Mouse (Mus musculus) embryonic facial prominence, embryonic 15.5 days (tissue): ENCODE results near the gene Hirip3. TPM values are rescaled to one million over a fixed set of nuclear protein-coding genes. Genes with fewer than 3 reads are reported as not detected.
A peak's percentile ranks its signal among the peaks of the same experiment; 100 is the strongest.

Experiments used
- ATAC-seq: fragments of 200-750 bp; cut with Nextera tagmentation; 2 replicates; pipeline ENCODE4 v1.8.0; 2017; ENCODE audit warnings: low read depth, moderate TSS enrichment; ENCODE audit not compliant: insufficient number of reproducible peaks, low FRiP score, low TSS enrichment
- H3K27ac ChIP-seq: fragments of 300-500 bp; sonication (generic); replicated peaks from 2 replicates; pipeline ENCODE4 v1.5.1; 2015; ENCODE audit warnings: mild to moderate bottlenecking, inconsistent platforms
- H3K27me3 ChIP-seq: fragments of 300-500 bp; sonication (generic); 2 replicates; pipeline ENCODE4 v1.6.1; 2015; ENCODE audit warnings: inconsistent platforms
- H3K36me3 ChIP-seq: fragments of 300-500 bp; sonication (generic); 2 replicates; pipeline ENCODE4 v1.6.1; 2015; ENCODE audit warnings: mild to moderate bottlenecking, inconsistent platforms
- H3K4me1 ChIP-seq: fragments of 300-500 bp; sonication (generic); 2 replicates; pipeline ENCODE4 v1.6.1; 2015; ENCODE audit warnings: inconsistent platforms
- H3K4me2 ChIP-seq: fragments of 300-500 bp; sonication (generic); replicated peaks from 2 replicates; pipeline ENCODE4 v1.6.1; 2015; ENCODE audit warnings: mild to moderate bottlenecking, inconsistent platforms
- H3K4me3 ChIP-seq: fragments of 300-500 bp; sonication (generic); replicated peaks from 2 replicates; pipeline ENCODE4 v1.5.1; 2015; ENCODE audit warnings: mild to moderate bottlenecking, inconsistent platforms
- H3K9ac ChIP-seq: fragments of 300-500 bp; sonication (generic); 2 replicates; pipeline ENCODE4 v1.6.1; 2015; ENCODE audit warnings: inconsistent platforms
- H3K9me3 ChIP-seq: fragments of 300-500 bp; sonication (generic); replicated peaks from 2 replicates; pipeline ENCODE4 v1.6.1; 2016; ENCODE audit warnings: inconsistent platforms
- WGBS: fragments of 180-500 bp; shearing (Covaris S2); methylation state at CpG from one replicate; pipeline ENCODE4 v1.1.7; 2015; 5-methylcytosine and 5-hydroxymethylcytosine counted together
- polyA plus RNA-seq: library from polyadenylated mRNA; unstranded; fragments of >200 nt; fragmentation: Nextera tagmentation; extraction: Ambion mirVana; gene quantifications from 2 replicates; pipeline ENCODE4 v1.2.1, GENCODE M21; 2015

Gene Hirip3
- polyA plus RNA-seq, 1 experiment from 2014 or later: 26.8 TPM

- H3K9me3 ChIP-seq: no peaks in the 10 kb centered on the region
- no peak within 1 kb of the TSS for H3K9ac ChIP-seq
- H3K27ac ChIP-seq: no peak within 1 kb of the TSS
- H3K4me1 ChIP-seq: peaks cover 5% of the 10 kb centered on the region; the same call in 1 of the 2 replicates
- H3K4me3 ChIP-seq: peak within 1 kb of the TSS; percentile 24
- peak within 1 kb of the TSS; percentile 40 for H3K4me2 ChIP-seq
- H3K27me3 ChIP-seq: peaks cover 5% of the 10 kb centered on the region; the same call in 1 of the 2 replicates
- 55% methylated on average over 5 of the region's 5 CpGs for WGBS
- H3K36me3 ChIP-seq: no peaks in the 10 kb centered on the region
- ATAC-seq: no peak
Measured at GRCm38 (mm10) chr7:126831539-126831938, 30.2 kb upstream of the Hirip3 start, which contains the start of gene 4930451I11Rik. Gene 4930451I11Rik (minus strand): TSS chr7:126831639.

DNA sequence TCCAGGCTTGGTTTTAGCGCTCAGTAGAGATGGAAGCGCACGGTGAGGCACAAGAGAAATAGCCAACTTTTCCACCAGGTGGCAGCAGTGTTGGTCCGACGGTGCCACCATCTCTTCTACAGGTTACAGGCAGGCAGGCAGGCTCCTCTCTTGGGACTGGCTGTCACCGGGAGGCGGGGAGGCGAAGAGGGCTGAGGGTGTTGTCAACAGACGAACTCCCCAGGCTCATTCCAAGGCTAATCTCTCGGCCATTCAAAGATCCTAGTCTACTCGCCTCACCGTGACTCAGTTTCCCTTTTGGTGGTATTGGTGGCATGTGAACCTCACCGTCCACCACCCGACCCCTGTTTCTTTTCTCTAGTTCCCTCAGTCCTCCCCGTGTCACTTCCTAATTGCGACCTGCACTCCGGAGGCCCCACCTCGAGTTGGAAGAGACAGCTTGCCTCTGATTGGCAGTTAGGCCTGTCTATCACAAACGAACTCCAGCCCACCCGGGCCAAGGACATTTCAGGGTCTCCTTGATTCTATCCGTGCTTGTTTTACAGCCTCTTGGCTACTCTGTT is 29.7 kb upstream of the Hirip3 start:
- peak; percentile 68 for ATAC-seq
- H3K9me3 ChIP-seq: no peaks in the 10 kb centered on the region
- 1% methylated on average over 21 of the region's 21 CpGs for WGBS

DNA sequence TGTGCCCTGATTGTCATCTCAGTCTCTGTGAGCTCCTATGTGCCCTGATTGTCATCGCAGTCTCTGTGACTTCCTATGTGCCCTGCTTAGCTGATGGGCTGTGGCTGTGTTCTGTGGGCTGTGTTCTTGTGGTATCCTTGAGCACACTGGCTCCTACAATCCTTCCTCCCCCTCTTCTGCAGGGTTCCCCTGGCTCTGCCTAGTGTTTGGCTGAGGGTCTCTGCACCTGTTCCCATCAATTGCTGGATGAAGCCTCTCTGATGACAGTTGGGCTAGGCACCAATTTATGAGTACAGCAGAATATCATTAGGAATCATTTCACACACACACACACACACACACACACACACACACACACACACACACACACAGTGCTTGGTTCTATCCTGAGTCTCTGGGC is 28.5 kb upstream of the Hirip3 start:
- Histone ChIP-seq H3K27me3 (peaks cover 5% of the 10 kb centered on the region; the same call in 1 of the 2 replicates), H3K27ac (no peak overlapping the region), H3K4me2 (no peak overlapping the region), H3K9ac (no peak overlapping the region), H3K36me3 (no peaks in the 10 kb centered on the region), H3K4me1 (peaks cover 5% of the 10 kb centered on the region; the same call in 1 of the 2 replicates), H3K4me3 (no peak overlapping the region), H3K9me3 (no peaks in the 10 kb centered on the region)
- ATAC-seq: no peak
- WGBS: 93% methylated on average over 1 of the region's 1 CpGs

More for the DNA sequence above, 29.7 kb upstream of the Hirip3 start:
- peak overlapping the region; percentile 24 for H3K4me3 ChIP-seq
- H3K4me1 ChIP-seq: peaks cover 5% of the 10 kb centered on the region; the same call in 1 of the 2 replicates
- no peak overlapping the region for H3K9ac ChIP-seq
- H3K4me2 ChIP-seq: peak overlapping the region; percentile 40
- H3K27ac ChIP-seq: no peak overlapping the region
- peaks cover 5% of the 10 kb centered on the region; the same call in 1 of the 2 replicates for H3K27me3 ChIP-seq
- H3K36me3 ChIP-seq: no peaks in the 10 kb centered on the region

DNA sequence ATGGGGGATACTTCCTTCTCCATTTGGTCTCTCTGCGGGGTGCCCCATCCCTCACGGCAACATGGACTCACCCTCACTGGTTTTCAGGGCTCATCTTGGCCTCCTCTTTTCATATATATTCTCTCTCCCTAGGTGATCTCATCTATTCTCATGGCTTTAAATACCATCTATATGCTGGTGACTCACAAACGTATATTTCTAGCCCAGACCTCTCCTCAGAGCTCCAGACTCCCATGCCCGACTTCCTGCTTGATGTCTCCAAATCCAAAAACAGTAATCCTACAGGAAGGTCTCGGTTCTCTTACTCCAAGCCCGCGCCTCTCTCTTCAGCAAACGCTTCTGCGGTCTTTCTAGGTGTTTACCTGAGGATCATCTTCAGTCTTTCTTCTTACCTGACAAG is 18.5 kb upstream of the Hirip3 start:
- H3K27ac ChIP-seq: no peak overlapping the region
- H3K4me2 ChIP-seq: no peak overlapping the region
- 78% methylated on average over 9 of the region's 9 CpGs for WGBS
- H3K4me1 ChIP-seq: peaks cover 12% of the 10 kb centered on the region
- H3K9ac ChIP-seq: no peak overlapping the region
- H3K9me3 ChIP-seq: no peaks in the 10 kb centered on the region
- H3K36me3 ChIP-seq: no peaks in the 10 kb centered on the region
- ATAC-seq: no peak
- H3K27me3 ChIP-seq: peaks cover 14% of the 10 kb centered on the region
- H3K4me3 ChIP-seq: no peak overlapping the region

DNA sequence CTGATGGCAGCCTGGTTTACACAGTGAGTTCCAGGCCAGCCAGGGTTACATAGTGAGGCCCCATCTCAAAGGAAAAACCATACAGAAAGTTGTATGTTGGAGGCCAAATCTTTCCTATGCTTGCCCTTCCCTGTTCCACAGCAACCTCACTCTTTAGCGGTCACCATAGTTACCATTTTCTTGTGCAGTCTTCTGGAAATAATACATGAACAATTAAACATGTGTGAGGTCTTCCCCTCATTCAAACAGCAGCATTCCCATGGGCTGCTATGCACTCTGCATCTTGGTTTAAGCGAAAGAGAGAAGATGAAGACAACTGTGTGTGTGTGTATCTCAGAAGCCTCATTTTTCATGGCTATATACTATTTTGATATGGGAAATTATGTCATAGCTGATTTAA is 16.3 kb upstream of the Hirip3 start:
- Histone ChIP-seq H3K9me3 (no peaks in the 10 kb centered on the region), H3K4me1 (peaks cover 19% of the 10 kb centered on the region), H3K4me2 (no peak overlapping the region), H3K27me3 (peaks cover 31% of the 10 kb centered on the region), H3K4me3 (no peak overlapping the region), H3K9ac (no peak overlapping the region), H3K36me3 (no peaks in the 10 kb centered on the region), H3K27ac (no peak overlapping the region)
- ATAC-seq: no peak
- 82% methylated on average over 2 of the region's 2 CpGs for WGBS

- Histone ChIP-seq H3K36me3 (peaks cover 5% of the 10 kb centered on the region; the same call in 1 of the 2 replicates), H3K9ac (peak within 1 kb of the TSS; percentile 34), H3K27me3 (peaks cover 31% of the 10 kb centered on the region), H3K9me3 (no peaks in the 10 kb centered on the region), H3K4me3 (peak within 1 kb of the TSS; percentile 51), H3K4me2 (peak within 1 kb of the TSS; percentile 97), H3K4me1 (peaks cover 24% of the 10 kb centered on the region), H3K27ac (no peak within 1 kb of the TSS)
- ATAC-seq: no peak
- 22% methylated on average over 4 of the region's 4 CpGs for WGBS
Measured at GRCm38 (mm10) chr7:126847116-126847420, 14.7 kb upstream of the Hirip3 start, which contains the start of gene Doc2a. Gene Doc2a (plus strand): TSS chr7:126847416.

GRCm38 (mm10) chr7:126847421-126848398 is 14.1 kb upstream of the Hirip3 start:
- peak overlapping the region; percentile 51 for H3K4me3 ChIP-seq
- ATAC-seq: peak; percentile 17; the same call in 1 of the 2 replicates
- H3K36me3 ChIP-seq: peaks cover 11% of the 10 kb centered on the region; the same call in 1 of the 2 replicates
- H3K4me1 ChIP-seq: peaks cover 24% of the 10 kb centered on the region
- H3K9me3 ChIP-seq: no peaks in the 10 kb centered on the region
- peak overlapping the region; percentile 97 for H3K4me2 ChIP-seq
- peak overlapping the region; percentile 34 for H3K9ac ChIP-seq
- no peak overlapping the region for H3K27ac ChIP-seq
- WGBS: 1% methylated on average over 62 of the region's 74 CpGs
- peaks cover 31% of the 10 kb centered on the region for H3K27me3 ChIP-seq

DNA sequence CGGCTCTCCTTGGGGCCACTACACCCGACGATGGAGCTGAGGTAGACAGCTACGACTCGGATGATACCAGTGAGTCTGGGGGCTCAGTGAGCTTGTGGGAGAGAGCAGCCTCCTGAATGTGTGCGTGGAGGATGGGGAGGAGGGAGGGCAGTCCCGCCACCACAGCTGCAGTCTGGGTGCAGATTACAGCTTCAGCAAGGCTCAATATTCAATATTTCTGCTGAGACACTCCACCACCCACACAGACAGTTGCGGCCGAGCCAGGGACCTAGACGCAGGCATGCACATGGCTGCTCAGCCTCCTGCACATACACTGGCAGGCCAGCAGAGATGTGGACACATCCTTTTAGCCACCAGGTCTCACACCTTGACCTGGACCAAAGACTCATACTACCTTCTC is 13.0 kb upstream of the Hirip3 start:
- Histone ChIP-seq H3K36me3 (peaks cover 22% of the 10 kb centered on the region), H3K9ac (no peak overlapping the region), H3K4me3 (0 out of 2 replicates have a peak overlapping the region, but pooled peaks have one; percentile 51), H3K27ac (no peak overlapping the region), H3K4me2 (peak overlapping the region; percentile 97), H3K4me1 (peaks cover 24% of the 10 kb centered on the region), H3K27me3 (peaks cover 27% of the 10 kb centered on the region), H3K9me3 (no peaks in the 10 kb centered on the region)
- ATAC-seq: no peak
- WGBS: 18% methylated on average over 10 of the region's 10 CpGs

GRCm38 (mm10) chr7:126850161-126850560 is 11.6 kb upstream of the Hirip3 start:
- peaks cover 24% of the 10 kb centered on the region for H3K4me1 ChIP-seq
- 87% methylated on average over 6 of the region's 6 CpGs for WGBS
- H3K9me3 ChIP-seq: no peaks in the 10 kb centered on the region
- ATAC-seq: no peak
- H3K4me2 ChIP-seq: no peak overlapping the region
- H3K4me3 ChIP-seq: no peak overlapping the region
- H3K27ac ChIP-seq: no peak overlapping the region
- no peak overlapping the region for H3K9ac ChIP-seq
- H3K27me3 ChIP-seq: peaks cover 27% of the 10 kb centered on the region
- H3K36me3 ChIP-seq: peaks cover 36% of the 10 kb centered on the region

- 28% methylated on average over 12 of the region's 12 CpGs for WGBS
- Histone ChIP-seq H3K4me2 (no peak overlapping the region), H3K27ac (no peak overlapping the region), H3K4me1 (peaks cover 24% of the 10 kb centered on the region), H3K9me3 (no peaks in the 10 kb centered on the region), H3K9ac (no peak overlapping the region), H3K36me3 (peaks cover 46% of the 10 kb centered on the region), H3K4me3 (no peak overlapping the region), H3K27me3 (peaks cover 27% of the 10 kb centered on the region)
- no peak for ATAC-seq
Measured at GRCm38 (mm10) chr7:126851192-126851591, 10.6 kb upstream of the Hirip3 start.

DNA sequence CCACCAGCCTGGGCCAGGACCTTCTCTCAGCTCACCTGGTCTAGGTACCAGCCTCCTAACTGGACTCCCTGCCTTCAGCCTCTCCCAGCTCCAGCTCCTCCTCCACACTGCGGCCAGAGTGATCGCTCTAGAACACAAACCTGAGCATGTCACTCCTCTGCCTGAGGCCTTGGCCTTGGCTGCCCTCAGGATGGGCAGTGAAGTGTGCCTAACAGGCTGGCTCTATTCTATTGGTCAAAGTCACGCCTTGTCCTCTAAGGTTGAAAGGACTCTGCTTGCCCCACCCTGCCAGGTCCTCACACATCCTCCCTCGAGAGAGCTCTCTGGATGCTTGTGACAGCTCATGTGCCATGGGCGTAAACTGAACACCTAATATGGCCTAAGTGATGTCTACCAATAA is 8.3 kb upstream of the Hirip3 start:
- Histone ChIP-seq H3K9me3 (no peaks in the 10 kb centered on the region), H3K27me3 (peaks cover 15% of the 10 kb centered on the region), H3K4me1 (peaks cover 11% of the 10 kb centered on the region; the same call in 1 of the 2 replicates), H3K4me2 (no peak overlapping the region), H3K9ac (no peak overlapping the region), H3K4me3 (no peak overlapping the region), H3K27ac (no peak overlapping the region), H3K36me3 (peaks cover 66% of the 10 kb centered on the region)
- no peak for ATAC-seq
- WGBS: 86% methylated on average over 5 of the region's 5 CpGs
